Mouse (Mus musculus) subcutaneous adipose tissue, adult 2 months (tissue): ENCODE measurements around the gene Prpf6. TPM values are rescaled to one million over a fixed set of nuclear protein-coding genes. Genes with fewer than 3 reads are reported as not detected.

Source experiments
- polyA plus RNA-seq: library from polyadenylated mRNA; depleted of rRNA; stranded (reverse); fragments of >200 nt; gene quantifications from 2 replicates; pipeline ENCODE4 v1.2.3, GENCODE M21; 2012; ENCODE audit warnings: low replicate concordance; rRNA removed

Prpf6 gene
- 19.6 and 30.6 TPM in 2 replicates for polyA plus RNA-seq

DNA sequence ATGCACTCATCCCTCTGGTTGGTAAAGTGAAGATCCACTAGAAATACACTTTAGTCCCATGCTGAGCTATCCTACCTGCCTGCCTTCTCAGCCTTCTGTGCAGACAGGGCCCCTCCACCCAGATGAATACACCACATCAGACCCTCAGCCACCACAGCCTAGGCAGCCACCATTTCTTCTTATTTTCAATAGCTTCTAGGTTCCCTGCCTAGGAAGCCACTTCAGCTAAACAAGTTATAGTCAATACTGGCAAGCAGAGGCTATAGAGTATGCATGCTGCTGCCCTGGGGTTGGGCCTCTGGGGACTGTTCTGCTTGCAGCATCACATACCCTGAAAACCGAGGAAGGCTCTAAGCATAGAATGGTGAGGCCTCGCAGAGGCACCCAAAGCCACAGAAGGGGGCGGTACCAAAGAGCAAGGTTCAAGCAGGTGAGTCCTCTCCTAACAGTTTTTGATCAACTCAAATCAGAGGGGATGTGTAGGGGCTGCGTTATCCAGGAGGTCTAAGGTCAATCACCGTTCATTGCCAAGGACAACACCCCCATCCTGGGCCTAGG, at the start of gene Prpf6:
Prpf6 (plus strand) TSS at position 341 of the 558 bp plus-strand sequence.

DNA sequence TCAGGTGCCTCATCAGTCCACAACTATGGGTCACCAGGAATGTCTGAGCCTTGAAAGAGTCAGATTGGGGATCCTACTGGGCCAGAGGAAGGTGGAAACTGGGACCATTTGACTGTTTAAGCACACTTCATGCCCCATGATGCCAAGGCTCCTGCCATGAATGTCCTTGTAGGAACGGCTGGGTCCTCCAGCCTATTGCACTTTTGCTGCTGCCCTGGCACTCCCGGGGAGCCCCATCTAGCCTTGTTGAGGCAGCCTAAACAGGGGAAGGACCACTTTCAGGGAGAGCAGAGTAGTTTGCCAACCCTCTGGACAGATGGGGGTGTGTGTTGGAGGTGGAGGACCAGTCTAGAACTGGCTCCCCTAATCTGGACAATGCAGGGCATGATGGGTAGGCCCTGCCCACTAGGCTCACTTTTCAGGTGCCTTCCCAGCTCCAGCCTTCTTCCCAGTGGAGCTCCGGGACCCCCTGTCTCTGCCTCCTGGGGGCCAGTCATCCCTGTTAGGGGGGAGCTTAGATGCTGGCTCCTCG, 7.2 kb upstream of the Prpf6 start, which contains the start of gene Uckl1:
Uckl1 (minus strand) TSS at position 482 of the 532 bp plus-strand sequence.

DNA sequence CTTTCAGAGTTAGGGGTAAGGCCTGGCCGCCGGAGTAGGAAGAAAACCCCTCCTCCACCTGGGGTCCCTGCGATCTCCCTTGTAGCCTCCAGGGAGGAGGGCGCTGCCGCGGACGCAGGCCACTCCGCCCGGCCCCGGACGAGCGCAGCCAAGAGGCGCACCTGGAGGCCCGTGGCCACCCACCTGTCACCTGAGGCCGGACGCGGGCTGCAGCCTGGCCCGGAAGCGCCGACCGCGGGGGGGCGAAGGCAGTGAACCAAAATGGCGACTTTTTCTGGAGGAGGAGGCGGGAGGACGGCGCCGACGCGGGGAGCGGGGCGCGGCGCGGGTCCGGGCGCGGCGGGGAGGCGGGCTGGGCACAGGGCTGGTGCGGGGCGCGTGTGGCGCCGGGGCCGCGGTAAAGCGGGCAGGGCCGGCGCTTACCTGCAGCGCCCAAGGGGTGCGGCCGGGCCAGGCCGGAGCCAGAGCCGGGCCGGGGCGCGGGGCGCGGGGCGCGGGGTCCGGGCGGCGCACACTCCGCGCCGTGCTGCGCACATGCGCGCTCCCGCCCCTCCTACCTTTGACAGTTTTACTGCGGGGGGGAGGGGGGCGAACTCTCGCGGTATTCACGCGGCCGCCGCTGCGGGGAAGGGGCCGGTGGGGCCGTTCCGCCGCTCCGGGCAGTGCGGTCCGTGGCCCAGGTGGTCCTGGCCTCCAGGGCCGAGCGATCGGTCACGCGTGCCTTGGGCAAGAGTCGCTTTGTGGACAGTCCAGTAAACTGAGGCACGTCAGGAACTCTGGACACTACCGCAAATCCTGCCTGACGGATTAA, 768 bp downstream of the Prpf6 start, which contains the start of gene Zfp512b:
Zfp512b (minus strand) TSS at position 573 of the 811 bp plus-strand sequence.

DNA sequence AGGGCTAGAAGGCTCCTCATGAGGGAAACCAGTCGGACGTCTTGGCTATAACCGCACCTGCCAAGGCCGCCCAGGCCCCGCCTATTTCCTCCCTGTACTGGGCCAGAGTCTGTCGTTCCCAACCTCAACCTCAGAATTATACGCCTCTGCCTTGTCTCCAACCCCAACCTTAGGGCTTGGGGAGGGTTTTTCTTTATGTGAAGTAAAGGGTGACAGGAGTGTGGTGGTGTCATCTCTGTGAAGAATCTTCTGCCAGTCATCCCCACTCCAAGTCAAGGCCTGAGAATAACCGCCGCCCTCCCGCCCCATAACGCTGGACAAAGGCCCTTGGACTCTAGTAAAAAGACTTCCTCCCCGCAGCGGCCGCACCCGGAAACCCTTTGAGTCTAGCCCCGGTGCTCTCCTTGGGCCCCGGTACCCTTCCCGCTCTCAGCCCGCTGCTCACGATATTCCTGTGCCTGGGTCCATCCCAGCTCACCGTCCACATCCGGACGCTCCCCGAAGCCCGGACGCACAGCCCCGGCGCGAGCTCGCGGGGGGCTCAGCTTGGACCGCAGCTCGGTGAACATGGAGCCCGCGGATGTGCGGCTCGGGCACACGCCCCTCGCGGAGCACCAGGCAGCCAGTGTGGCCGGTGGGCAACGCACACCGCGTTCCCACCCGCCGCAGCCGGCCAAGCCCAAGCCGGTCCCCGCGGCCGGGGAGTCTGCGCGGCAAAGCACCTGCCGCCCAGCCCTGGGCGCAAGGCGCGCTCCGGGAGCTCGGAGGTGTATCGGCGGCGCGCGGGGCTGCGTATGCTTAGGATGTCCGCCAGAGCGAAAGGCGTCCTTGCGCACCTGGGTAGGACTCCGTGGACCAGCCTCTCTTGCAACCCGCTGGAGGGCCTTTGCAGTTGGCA, 7.0 kb downstream of the Prpf6 start, which contains the start of gene Samd10:
Samd10 (minus strand) TSS at position 759 of the 898 bp plus-strand sequence.

DNA sequence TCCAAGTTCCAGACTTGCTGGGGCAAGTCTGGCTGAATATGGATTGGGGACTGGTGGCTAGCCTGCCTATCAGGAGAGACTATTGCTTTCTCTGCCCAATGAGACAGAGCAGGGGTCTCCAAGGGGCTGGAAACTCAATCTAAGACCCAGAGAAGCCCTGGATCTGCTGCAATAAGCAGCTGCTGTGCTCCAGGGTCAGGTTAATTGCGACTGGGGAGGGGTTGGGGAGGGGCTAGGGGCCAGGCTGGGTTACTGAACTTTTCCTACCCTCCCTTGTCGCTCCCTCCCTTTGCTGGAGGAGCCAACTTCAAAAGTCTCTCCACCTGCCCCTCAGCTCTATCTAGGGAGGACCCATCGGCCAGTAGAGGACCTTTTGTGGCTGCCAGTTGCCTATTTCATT, 65.1 kb downstream of the Prpf6 start, which contains the start of gene Gm29797:
Gm29797 (plus strand) TSS at position 301 of the 400 bp plus-strand sequence.

DNA sequence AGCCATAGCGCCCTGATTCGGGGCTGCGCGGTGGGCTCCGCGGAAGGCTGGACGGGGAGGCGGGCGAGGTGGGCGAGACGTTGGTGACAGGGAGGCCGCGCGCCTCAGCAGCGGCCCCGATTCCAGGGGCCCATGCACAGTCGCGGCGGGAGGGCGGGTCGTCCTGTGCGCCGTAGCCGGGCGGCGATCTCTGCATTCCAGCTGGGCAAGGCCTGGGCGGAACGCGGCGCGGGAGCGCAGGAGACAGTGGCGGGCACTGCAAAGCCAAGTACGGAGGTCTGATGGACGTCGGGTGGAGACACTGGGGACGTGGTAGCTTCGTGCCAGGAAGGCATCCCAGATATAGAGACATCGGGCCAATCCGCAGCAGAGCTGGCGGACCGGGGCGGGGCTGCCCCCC, 79.7 kb downstream of the Prpf6 start, which contains the start of gene Sox18:
Sox18 (minus strand) TSS at position 315 of the 400 bp plus-strand sequence.

DNA sequence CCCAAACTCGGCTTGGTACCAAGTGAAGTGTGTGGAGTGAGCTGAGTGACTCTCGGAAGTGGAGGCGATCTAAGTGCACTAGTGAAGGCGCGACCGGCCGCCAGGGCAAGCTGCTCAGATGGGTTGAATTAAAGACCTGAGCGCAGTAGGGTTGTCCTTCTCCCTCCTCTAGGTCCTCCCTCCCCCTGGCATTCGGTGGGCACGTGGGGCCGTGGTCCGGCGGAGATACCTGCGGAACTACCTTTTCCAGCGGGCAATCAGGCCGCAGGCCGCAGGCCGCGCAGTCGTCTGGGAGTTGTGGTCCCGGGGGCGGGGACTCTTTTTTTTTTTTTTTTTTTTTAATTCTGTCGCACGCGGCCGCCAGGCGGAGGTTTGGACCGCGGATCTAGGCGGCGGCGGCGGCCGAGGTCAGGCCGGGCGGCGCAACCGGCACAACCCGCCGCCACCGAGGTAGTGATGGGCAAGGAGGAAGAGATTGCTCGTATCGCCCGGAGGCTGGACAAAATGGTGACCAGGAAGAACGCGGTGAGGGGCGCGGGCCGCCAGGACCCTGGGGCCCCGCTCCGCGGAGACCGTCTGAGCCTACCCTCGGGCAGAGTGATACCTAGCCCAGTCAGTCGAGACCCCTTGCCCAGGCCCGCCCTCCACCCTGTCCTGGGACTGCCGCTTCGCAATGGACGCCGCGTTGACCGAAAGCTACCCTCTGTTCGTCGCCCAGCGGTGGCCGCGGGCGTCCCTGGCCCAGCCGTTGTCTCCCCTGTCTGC, 88.5 kb downstream of the Prpf6 start, which contains the start of gene Tcea2:
Tcea2 (plus strand) TSS at position 360 of the 765 bp plus-strand sequence.

DNA sequence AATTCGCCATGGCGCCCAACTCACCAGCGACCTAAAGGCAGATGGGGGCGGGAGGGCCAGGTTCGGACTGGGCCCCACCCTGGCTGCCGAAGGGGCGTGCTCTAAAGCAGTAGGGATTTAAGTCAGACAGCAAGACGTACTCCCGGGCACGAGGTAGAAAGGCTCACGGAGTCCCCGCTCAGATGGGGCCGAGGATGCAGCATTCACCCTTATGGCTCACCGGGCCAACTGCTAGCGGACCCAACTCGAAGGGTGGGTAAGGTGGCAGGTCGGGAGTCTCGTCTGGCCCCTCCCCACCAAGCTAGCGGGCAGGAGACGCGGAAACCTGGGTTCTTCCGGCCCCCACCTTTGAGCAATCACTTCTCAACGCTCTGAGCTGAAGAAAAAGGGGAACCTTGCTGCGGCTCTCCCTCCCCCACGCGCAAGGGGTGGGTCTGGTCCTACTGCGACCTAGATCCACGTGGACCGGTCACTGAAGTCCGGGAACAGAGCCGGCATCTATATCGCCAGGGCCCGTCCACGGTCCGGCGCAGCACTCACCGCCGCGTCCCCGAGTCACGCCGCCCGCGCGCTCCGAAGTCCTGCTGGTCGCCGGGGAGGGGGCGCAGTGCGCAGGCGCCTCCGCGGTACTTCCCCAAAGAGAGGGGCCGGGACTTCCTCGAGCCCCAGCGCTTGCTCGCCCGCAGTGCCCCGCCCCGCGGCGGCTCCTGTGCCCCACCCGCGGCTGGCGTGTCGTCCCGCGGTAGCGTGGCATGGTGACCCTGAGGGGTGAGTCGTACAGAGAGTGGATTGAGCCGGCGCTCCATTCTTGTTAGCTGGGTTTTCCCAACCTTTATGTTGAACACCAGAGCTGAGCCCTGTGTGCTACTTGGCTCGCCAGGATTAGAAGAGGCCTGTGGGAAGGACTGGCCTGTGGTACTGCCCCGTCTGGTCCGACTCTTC, 101.9 kb downstream of the Prpf6 start, which contains the start of gene Rgs19:
Rgs19 (minus strand) TSS at position 639 of the 942 bp plus-strand sequence.

DNA sequence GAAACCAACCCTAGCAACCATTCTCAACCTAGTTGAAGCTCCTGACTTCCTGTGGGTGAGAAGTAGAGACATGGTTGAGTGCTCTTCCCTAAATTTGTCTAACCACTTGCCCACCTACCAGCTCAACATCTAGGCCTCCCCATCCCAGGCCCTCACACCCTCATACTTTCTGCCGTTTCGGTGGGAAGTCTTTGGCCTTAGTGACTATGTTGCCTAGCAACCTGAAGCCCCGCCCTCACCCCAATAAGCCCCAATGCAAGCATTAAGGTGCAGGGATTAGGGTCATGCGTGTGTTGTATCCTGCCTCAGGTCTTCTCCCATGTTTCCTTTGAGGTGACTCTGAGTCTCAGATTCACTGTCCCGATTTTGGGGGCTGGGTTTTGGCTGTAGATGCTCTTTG, 106.6 kb downstream of the Prpf6 start, which contains the start of gene Lkaaear1:
Lkaaear1 (minus strand) TSS at position 202 of the 400 bp plus-strand sequence.

Other genes with a start within 250 kb of the Prpf6 start
- 34.1 and 66.0 TPM in 2 replicates for gene Zgpat, start 226.9 kb upstream of the Prpf6 start, polyA plus RNA-seq
- gene Arfrp1, start 226.5 kb upstream of the Prpf6 start, polyA plus RNA-seq: 40.8 and 63.9 TPM in 2 replicates
- gene Lime1, start 211.8 kb upstream of the Prpf6 start, polyA plus RNA-seq: 42.7 and 88.5 TPM in 2 replicates
- gene Zbtb46, start 132.4 kb upstream of the Prpf6 start, polyA plus RNA-seq: 15.9 and 17.4 TPM in 2 replicates
- gene Abhd16b, start 98.7 kb upstream of the Prpf6 start, polyA plus RNA-seq: 0.09 TPM in 1 of 2 replicates, not detected in the other
- gene Tpd52l2, start 94.7 kb upstream of the Prpf6 start, polyA plus RNA-seq: 66.8 and 68.3 TPM in 2 replicates
- gene Dnajc5, start 71.4 kb upstream of the Prpf6 start, polyA plus RNA-seq: 84.6 and 85.6 TPM in 2 replicates
- gene Uckl1, start 7.0 kb upstream of the Prpf6 start, polyA plus RNA-seq: 127 and 167 TPM in 2 replicates
- 43.7 and 126 TPM in 2 replicates for gene Zfp512b, start 935 bp downstream of the Prpf6 start, polyA plus RNA-seq
- 5.7 and 18.6 TPM in 2 replicates for gene Samd10, start 7.3 kb downstream of the Prpf6 start, polyA plus RNA-seq
- gene Gm29797, start 65.2 kb downstream of the Prpf6 start, polyA plus RNA-seq: 0.18 TPM in 1 of 2 replicates, not detected in the other
- gene Sox18, start 79.8 kb downstream of the Prpf6 start, polyA plus RNA-seq: 119 and 168 TPM in 2 replicates
- gene Tcea2, start 88.4 kb downstream of the Prpf6 start, polyA plus RNA-seq: 14.7 and 37.5 TPM in 2 replicates
- 110 and 123 TPM in 2 replicates for gene Rgs19, start 102.1 kb downstream of the Prpf6 start, polyA plus RNA-seq
- not detected in 2 replicates for gene Lkaaear1, start 106.6 kb downstream of the Prpf6 start, polyA plus RNA-seq
- 0.21 and 0.55 TPM in 2 replicates for gene Oprl1, start 123.1 kb downstream of the Prpf6 start, polyA plus RNA-seq
- gene Myt1, start 171.5 kb downstream of the Prpf6 start, polyA plus RNA-seq: not detected in 2 replicates
- 27.4 and 35.0 TPM in 2 replicates for gene Pcmtd2, start 246.0 kb downstream of the Prpf6 start, polyA plus RNA-seq